Mouse (Mus musculus) monocyte, adult 2 months (primary cell): ENCODE measurements around the gene Rtn2.

Source experiments
- DNase-seq, 2 experiments: peaks; one replicate each; pipeline ENCODE4 v3.0.0; 2022; ENCODE audit warnings: low spot score in 2 of 2, low read depth in 1 of 2

Rtn2 gene

DNA sequence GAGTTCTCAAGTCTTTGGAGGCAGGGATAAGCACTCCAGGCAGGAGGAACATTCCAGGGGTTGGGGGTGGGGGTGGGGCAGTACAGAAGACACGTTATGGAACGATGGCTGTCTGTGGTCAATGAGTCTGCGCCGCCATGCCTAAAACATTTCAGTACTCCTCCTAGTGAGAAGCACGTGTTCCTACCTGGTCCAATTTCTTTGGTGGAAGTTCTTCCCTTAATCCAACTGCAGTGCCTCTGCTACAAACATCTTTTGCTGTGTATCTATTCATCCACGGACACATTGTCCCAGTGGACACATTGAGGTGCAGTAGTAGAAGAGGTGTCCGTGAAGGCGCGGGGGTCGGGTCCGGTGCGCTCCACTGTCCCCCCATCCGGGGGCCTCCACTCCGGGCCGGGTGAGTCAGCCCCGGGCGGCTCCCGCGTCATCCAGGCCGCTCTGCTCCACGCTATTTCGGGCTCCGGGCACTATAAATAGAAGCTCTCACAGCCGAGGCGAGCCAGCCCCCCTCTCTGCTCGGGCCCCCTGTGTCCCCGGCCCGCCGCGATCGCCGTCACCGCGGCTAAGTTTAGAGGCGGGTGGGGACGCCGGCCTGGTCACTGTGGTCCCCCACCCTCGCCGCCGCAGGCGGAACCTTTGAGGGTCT lies 59.5 kb downstream of the Rtn2 start:
- DNase-seq = no peak

DNA sequence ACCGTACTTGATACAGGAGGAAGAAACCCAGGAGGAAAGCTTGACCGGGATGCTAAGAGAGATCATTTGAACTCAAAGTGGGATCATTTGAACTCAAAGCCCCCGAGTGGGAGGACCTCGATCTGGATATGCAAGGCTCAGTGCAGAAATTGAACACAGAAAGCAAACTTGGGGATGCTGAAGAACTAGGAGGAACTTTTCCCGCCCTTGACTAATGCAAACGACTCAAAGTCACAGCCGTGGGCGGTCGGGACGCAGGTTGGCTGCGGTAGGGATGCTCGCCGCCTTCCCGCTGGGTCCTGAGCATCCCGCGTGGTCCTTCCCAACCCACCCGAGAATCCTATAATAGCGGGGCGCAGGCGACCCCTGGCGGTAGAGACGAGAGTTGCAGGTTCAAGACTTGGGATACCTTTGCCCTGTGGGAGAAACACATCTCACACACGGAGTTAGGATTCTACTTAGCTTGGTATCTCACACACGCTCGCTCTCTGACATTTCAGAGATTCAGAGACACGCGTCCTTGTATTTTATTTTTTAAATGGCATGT lies 60.1 kb downstream of the Rtn2 start:
- DNase-seq = peak in 1 of 2 experiments; percentile 73

- peak in 1 of 2 experiments; percentile 62 for DNase-seq
Observed at GRCm38 (mm10) chr7:19343210-19343808, 60.9 kb downstream of the Rtn2 start.

DNA sequence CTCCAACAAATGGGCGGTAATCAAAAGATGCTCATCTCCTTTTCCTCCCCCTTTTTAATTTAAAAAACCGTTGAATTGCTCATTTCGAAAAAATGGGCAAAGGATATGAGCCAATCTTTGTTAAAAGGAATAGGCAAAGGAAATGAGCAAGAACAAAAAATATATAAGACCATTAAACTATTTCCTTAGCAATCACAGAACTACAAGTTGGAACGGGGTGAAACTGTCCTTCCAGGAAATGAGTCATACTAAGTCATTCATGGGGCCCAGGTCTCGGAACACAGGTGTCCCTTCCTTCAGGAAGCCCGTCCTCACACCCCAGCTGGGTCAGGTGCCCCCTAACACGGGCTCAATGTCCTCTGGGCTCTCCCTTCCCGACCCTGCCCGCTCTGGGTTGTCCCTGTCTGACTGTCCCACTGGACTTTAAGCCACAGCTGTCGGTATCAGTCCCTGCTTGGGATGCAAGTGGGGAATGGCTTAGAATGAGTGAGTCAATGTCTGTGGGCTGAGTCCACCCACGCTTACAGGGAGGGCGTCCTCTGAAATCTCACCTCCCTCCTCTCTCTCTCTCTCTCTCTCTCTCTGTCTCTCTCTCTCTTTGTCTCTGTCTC lies 61.9 kb downstream of the Rtn2 start, which contains the start of gene Ercc1:
Ercc1 (plus strand) TSS at position 542 of the 611 bp plus-strand sequence.
- DNase-seq = no peak

DNA sequence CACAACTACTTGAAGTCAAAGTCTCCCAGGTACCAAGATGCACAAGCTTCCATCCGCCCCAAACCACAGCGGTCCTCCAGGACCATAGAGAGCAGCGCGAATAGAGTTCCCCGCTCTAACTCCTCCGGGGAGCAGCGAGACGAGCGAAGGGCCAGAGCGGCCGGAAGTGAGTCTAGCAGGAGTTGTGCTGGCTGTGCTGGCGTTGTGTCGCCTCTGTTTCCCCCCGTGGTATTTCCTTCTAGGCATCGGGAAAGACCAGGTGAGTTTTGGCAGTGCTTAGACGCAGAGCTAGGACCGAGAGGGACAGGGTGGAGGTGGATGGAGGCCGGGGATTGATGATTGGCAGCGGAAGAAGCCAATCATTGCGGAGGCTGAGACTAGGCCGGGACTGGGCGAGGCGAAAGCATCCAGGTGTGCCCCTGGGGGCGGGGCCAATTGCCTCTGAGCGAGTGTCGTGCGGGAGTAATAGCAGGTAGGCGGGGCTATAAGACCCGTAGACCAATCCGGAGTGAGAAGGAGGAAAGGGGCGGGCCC lies 62.6 kb downstream of the Rtn2 start:
- DNase-seq = peak; percentile 55 to 75
